Mouse (Mus musculus) right cerebral cortex, postnatal 10 days (tissue): ENCODE measurements around the gene Zdhhc14.

Experiments
- DNase-seq, 2 experiments: peaks; one replicate each; pipeline ENCODE4 v3.0.0; 2021; ENCODE audit warnings: low spot score in 2 of 2

Gene Zdhhc14

DNA sequence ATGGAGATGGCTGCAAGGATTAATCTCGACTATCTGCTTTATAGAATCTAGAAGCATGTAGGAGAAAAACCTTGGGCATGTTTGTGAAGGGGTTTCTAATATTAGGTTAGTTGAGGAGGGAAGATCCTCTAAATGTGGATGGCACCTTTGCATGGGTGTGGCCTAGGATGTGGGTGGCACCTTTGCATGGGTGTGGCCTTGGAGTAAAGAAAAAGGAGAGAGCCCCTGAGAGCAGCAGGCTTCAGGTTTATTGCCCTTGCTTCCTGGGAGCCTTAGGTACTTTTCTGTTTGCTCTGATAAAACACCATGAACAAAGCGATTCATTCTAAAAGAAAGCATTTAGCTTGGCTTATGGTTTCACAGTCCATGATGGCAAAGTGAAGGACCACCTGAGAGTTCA, 62.2 kb downstream of the Zdhhc14 start:
- no peak for DNase-seq

DNA sequence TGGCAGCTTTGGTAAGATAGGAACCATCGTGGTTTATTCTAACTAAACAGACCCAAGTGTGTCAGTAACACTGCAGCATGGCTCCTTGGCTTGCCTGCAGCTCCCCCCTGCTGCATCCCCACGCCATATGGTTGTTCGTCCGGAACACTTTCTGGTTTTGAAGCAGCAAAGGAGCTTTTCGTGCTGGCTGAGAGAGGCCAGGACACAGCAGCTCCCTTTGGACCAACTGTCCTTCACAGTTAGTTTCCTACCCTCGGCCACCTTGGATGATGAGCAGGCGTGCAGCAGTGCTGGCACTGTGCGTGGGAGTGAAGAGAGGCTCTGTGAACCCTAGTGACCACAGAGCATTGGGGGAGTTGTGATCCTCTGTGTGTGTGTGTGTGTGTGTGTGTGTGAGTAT, 64.2 kb downstream of the Zdhhc14 start:
- DNase-seq = no peak

DNA sequence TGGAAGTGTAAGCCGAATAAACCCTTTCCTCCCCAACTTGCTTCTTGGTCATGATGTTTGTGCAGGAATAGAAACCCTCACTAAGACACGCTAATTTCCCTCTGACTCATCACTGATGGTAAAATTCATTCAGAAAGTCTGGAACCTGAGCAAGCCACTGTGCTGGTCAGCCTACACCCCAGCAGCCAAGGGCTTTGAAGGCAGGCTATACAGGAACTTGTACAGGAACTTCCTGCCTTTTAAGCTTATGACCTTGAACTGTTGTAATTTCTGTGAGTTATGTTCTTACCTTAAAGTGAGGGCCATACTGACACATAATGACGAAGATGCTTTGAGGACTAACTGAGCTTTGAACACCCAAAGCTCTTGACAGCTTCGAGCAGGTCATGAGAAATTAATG, 67.9 kb downstream of the Zdhhc14 start:
- DNase-seq = no peak

DNA sequence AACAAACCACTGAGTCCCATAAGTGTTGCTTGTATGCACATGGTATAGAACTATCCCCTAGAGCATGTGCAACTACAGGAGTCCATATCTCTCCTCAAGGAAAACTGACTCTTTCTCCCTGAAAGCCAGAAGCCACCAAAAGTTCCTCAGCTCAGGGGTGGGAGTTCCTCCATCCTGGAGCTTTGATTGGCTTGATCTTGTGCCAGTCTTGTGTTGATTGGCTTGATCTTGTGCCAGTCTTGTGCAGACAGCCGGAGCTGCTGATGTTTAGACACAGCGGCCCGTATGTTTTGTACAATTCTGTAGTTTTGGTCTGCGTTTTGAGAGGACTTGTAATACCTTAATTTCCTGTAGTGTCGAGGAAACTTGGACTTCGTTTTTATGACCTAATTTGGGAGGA, 70.8 kb downstream of the Zdhhc14 start:
- no peak for DNase-seq

DNA sequence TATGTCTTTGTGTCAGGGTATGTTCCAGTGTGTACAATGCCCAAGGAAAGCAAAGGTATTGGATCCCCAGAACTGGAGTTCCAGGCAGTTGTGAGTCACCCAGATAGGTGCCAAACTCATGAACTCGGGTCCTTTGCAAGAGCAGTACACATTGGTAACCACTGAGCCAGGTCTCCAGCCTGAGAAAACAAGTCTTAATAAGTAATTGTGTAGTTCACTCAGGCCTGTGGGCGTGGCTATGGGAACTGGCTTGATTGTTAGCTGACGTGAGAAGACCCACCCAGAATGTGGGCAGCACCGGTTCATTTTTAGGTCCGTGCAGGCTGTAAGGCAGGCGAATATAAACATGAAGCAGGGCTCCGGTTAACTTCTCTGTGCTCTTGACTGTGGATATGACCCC, 73.6 kb downstream of the Zdhhc14 start:
- DNase-seq = no peak

DNA sequence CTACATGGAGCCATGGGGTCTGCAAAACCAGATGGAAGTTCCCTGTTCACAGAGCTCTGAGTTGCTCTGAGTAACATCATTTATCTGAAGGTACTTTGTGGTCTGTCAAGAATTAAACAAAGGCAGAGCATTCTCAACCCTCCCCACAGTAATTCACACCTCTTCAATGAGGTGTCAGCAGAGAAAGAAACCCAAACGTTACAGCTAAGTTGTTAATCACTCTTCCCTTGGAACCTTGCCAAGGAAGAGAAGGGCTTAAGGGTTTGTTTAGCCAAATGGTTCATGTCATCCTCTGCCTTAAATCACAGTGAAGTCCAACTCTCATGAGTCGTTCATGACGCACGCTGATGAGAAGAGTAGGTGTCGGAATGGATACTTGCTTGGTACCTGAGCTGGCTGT, 75.6 kb downstream of the Zdhhc14 start:
- no peak for DNase-seq

DNA sequence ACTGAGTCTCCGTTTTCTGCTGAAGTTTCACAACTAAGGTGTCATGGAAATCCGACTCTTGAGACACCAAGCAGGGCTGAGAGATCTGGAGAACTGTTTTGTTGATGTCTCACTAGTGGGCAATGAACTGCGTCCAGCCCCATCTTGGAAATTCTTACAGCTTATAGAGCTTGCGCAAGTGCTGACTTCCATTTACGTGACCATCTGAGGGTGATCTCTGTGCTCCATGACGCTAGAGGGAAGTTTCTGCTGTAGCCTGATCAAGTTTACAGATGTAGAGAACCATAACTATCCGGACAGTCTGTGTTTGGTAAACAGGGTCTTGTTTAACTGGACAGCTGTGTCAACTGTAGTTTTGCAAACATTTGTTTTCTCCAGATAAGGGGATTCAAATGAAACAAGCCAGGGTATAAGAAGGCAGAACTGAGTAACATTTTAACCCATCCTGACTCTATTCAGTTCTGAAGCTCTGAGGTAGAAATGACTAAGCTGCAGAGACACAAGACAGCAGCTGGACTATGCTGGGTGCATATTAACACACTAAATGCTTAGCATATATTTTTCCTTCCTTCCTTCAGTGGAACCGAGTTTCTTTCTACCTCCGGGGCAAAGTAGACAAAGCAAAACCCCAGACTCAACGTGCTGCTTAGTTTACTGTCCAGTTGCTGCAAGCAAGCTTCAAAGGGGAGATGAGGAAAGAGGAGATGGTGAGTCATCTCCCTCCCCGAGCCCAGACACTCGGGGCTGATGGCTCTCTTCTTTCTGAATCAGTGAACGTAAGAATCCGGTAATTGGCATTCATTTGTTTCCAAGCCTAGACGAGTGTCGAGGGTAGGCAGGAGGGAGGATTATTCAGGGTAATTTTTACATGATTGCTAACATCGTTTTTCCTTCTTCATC, 77.0 kb downstream of the Zdhhc14 start:
- no peak for DNase-seq

DNA sequence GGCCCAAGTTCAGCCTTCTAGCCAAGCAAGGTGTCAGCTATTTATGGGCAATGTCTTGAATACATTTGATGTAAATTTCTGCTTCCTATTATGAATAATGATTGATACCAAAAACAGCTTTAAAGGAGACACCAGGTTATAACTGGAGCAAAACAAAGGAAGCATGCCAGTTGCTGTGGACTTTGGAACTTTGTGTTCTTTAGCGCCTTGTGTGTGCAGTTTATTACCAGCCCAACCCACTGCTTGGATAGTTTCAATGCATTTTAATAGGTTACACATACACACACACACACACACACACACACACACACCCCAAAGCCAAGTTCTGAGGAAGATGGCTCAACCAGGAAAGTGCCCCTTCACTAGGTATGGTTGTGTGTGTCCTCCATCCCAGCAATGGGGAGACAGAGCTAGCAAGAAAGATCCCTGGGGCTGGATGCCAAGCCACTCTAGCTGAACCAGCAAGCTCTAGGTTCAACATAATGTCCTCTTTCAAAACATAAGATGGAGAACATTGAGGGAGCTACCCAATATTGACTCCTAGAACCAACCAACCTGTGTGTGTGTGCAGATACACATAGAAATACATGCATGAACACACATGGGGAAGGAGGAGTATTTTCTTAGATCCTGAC, 79.9 kb downstream of the Zdhhc14 start:
- no peak for DNase-seq

DNA sequence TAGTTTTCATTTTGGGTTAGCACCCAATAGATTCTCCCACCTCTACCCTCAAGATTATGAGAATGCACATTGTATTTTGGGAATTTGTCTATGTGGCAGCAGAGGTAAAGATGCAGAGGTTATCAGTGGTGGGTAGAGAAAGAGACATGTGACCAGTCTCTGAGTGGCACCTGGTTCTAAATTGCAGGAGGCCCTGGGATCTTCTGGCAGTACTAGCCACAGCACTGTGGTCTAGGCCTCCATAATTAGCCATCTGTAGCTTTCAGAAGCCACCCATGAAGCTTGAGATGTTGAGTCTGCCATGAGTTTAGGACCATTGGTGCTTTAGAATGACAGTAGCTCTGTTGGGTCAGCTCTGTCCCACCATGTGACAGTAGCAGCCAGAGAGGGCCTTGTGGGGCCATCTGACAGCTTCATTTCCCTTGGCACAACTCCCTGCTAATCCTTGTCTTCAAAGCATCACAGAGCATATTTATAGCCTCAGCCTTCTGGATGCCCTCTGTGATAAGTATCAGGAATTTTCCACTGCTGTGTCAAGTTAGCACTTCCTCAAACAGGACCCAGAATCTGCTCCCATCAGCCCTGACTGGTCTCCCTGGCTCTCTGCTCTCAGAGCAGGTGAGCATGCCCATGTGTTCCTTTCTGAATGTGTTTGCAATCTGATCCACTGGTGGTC, 80.5 kb downstream of the Zdhhc14 start:
- no peak for DNase-seq

DNA sequence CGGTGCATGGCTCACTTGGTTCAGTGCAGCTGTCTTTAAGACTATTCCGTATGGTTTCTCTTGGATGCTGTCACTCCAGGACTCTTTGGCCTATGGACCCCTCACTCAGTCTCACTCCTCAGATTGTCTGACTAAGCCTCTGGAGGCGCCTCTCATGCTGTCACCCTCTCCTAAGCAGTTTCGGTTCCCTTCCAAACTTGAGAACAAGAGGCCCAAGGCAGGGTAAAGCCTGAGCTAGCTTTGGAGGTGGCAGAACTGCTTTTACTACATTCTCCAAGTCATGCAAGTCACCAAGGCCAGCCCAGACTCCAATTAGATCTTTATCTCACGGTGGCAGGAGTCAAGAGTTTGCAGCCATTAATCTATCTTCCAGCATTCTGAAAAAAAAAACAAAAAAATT, 82.3 kb downstream of the Zdhhc14 start:
- DNase-seq = no peak

DNA sequence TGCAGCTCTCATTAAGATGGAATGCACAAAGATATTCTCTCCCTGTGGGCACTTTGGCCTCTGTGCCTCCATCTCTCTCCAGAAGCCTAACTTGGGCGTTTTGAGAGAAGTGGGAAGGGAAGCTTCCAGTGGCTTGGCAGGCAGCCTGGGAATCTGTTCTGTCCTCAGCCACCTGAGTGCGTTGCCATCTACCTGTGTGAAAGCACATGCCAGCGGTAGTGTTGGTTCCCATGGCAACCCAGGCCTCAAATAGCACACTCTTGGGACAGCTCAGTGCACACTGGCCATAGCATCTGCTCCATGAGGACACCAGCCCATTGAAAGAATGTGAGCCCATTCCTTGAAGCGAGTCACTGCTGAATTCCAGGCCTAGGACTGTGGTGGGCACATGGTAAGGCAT, 83.2 kb downstream of the Zdhhc14 start:
- DNase-seq = no peak

DNA sequence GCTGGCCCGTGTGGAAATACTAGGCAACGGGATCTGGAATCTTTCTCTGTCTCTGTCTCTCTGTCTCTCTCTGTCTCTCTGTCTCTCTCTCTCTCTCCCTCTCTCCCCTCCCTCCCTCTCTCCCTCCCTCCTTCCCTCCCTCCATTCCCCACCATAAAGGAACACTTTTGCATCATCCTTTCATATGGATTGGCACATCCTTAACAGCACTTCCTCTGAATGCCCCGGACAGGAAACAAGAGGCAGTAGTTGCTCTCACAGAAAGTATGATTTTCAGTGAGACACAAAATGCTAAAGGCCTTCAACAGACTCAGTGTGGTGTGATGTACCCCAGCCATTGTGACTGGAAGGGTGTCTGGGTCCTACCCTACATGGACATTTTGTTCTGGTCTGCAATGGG, 89.9 kb downstream of the Zdhhc14 start:
- no peak for DNase-seq

DNA sequence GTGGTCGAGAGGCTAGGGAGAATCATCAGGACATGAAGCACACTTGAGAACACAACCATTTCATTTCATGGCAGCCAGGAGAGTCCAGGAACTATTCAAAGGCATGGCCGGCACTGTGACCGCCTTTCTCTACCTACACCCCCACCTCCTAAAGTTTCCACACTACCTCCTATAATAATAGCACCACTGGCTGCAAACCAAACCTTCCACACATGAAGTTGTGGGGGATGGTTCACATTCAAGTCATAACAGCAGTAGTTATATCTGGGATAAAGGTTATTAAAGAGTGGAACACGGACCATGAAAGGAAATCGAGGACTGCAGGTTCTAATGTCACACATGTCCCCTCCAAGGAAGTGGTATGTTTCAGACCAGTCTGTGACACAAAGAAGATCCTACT, 90.6 kb downstream of the Zdhhc14 start:
- DNase-seq = no peak

DNA sequence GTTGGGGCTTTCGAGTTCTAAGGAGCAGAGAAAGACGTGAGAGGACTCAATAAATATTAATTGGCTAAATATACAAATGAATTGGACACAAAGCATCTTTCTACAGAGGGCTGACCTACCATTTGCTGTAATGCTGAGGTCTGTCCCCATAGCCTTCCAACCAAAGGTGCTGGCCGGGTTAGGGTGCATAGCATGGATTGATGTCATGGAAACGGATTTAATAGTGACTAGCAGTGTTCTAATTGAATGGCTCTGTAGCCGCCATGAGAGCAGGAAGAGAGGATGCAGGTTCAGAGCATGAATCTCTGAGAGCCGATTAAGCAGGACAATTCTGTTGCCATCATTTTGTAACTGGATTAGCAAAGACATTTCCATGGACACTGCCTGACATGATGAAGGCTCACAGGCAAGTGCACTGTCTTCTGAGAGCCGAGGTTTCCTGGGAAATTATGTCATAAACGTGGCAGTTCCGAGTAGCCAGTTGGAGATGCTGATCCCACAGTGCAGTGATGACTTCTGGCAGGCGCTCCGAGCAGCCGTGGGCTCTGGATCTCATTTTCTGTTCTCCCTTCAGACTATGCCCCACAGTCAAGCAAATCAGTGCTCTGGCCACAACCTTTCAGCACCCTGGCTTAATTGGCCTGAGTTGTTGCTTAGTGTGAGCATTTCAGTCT, 91.3 kb downstream of the Zdhhc14 start:
- no peak for DNase-seq

DNA sequence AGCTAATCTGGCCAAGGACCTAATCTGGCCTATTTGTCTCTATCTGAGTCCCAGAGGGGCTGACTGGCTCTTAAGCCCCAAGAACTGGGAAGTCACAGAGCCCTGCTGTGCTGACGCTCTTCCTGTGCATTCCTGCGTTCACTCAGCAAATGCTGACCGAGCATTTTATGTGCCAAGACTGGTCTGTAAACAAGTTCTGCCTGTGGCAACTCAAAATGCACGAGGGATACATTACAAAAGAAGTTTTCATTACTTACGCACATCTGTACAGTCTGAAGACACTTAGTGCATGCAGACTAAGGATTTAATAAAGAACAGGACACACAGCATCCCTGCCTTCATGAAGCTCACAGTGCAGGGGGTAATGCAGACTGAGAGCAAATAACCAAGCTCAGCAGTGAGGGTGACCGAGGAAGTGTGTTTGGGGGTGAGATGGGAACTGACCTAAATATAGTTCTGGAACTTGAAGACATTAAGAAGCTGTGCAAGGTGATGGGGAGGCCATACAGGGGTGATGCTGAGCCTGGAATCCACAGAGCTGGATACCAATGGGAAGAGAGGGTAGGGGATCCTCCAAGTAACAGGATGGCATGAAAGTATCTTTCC, 99.3 kb downstream of the Zdhhc14 start:
- peak; percentile 53 to 56 for DNase-seq

DNA sequence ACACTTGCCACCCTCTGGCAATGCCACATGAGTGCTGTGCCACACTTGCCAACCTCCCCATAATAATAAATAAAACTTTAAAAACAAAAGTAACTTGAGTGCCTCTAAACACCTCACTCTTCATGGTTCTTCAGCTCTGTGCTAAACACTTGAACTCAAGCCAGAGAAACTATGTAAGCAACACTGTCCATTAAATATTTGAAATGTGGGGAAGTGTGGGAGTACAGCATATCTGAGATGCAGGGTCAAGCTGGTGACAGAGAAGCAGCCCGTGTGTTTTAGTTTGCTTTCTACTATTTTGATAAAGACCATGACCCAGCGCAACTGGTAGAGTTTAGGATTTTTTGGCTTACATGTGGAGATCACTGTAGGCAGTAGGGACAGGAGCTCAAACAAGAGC, 100.7 kb downstream of the Zdhhc14 start:
- DNase-seq = no peak

DNA sequence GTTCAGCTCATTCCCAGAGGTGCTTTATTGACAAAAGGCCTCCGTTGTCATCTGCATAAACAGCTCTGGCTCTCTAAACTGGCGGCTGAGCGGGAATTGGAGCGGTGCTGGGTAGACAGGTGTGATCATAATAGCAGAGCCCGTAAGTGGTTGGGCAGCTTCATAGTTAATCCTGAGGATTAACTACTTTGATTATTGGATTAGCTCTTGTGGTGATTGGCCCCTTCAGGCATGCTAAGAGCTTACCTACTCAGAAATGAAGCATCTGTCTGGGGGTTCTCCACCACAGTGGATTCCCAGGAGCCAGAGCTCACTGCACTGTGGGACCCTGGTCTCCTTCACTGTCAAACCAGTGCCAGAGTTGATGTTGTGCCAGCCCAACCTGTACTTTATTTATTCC, 102.7 kb downstream of the Zdhhc14 start:
- no peak for DNase-seq

DNA sequence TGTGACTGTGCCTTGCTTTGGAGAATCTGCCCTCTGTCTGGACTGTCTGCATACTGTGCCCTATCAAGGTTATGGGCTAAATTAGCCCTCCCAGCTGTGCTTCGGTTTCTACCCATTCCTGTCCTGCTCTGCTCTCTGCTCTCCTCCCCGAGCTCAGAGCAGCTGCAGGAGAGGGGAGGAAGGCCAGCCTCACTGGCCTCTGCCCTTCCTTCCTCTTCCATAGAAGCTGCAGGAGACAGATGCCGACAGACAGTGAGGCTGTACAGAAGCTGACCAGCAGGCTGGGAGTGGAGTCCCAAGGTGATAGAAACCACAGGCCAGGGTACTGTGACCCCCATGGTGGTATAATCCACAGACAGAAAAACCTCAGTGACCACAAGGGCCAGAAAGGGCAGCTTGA, 104.1 kb downstream of the Zdhhc14 start:
- DNase-seq = no peak

DNA sequence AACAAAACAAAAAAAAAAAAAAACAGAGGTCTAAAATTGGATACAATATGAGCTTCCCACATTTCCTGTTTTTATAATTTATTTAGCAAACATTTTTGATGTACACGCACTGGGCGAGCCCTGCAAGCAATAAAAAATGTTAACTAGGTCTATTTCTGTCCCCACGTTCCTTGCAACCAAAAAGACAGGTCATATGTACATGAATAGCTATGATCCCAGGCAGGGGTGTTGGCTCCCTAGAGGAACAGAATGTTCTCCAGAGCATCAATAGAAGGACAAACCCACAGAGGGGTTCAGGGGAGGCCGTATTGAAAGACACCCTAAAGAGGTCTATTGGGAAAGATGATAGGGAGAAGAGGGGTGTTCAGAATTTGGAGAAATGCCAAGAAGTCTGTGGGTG, 106.6 kb downstream of the Zdhhc14 start:
- DNase-seq = no peak

DNA sequence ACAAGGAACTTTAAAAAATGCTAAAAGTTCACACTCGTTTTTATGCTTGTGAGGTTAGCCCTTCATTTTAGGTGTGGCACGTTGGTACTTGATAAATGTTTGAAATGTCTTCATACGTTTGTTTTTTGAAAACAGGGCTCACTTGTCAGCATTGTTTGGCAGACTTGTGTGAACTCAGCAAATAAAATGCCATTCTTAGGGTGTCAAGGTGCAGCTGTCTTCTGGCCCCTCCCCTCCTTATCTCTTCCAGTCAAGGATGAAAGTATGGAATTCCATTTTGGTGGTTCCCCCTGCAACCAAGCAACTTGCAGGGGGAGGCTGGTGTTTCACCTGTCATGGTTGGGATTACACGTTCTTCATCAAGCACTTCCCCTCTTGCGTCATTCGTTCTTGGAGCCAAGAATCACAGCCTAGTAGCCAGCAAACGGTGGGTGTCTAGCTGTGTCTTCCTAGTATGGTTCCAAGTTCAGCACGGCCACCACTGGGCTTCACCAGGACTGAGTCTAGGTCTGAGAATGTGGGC, 108.2 kb downstream of the Zdhhc14 start:
- no peak for DNase-seq

DNA sequence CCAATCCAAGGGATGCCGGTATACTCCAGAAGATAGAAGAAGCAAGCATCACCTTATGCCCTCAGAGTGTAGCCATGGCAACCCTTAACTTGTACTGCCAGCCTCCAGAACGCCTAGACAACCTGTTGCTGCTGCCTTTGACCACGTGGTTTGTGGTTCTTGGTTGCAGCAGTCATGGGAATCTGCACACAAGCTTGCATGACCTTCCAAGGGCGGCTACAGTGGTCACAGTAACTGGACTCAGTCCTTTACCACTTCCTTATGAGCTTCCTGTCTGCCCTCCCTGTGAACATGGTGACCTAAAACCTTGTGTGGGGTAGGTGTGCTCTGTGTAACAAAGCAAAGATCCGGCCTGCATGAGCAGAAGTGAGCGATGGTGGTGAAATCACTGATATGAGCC, 109.6 kb downstream of the Zdhhc14 start:
- no peak for DNase-seq

DNA sequence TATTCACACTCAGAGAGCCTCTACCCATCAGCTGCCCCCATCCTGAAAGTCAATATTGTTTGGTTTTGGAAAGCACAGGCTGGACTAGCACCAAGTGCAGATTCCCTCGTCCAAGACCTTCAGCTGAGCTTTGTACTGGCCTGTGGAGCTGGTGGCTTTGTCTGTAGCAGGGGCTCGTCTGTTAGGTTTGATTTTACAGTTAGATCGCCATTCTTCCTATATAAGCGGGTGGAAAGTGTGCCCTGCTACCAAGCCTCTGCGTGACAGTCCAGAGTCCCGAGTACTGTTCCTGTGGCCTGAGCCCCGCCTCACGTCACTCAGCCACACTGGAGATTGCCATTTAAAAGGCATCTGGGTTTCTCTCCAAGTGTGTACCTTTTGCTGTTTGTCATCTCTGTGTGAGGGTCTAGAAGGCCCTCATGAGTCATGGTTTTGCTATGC, 113.8 kb downstream of the Zdhhc14 start:
- DNase-seq = no peak
